Mouse (Mus musculus) CD4-positive, CD25-positive, alpha-beta regulatory T cell, adult 2 months (primary cell): ENCODE measurements at regions not wholly inside any gene's neighbourhood (a gene's known extent, or its start where the extent isn't known, plus 50 kb on each side); places are given as distances from the start of the nearest gene placed in this dataset.

ENCODE experiments used
- DNase-seq: peaks from one replicate; pipeline ENCODE4 v3.0.0-alpha.2; 2012; ENCODE audit warnings: low read depth, low spot score

DNA sequence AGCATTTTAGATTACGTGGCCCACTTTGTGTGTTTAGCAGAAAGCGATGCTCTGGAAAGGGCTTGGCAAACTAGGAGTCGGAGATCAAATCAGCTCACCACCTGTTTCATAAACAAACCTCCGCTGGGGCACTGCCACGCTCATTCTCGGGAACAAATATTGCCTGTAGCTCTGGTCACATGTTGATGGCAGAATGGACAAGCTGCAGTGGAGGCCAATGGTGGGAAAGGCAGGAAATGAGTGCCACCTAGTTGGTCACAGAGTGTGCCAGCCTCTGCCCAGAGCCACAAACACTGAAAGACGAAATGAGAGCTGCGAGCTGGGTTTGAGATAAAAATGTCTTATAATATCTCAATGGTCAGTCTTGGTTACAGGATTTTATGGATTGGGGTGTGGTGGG, 259.2 kb upstream of the Csf3r start:
- DNase-seq = no peak

DNA sequence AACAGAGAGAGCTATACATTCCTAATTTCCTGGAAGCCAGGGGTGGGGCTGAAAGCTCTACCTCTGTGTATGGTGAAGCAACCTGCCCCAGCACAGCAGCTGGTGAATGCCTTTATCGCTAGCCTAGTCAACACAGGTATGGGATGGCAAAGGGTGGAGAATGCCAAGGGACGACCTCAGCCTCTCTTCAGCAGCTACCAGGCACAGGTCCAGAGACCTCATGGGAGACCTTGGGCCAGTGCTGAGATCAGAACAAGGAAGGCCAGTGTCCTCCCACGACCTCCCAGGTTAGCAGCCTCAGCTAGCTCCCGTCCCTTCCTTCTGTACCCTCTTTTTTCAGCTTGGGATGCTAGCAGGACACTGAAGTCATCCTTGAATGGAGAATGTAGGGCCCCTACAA, 247.2 kb upstream of the Csf3r start:
- no peak for DNase-seq

DNA sequence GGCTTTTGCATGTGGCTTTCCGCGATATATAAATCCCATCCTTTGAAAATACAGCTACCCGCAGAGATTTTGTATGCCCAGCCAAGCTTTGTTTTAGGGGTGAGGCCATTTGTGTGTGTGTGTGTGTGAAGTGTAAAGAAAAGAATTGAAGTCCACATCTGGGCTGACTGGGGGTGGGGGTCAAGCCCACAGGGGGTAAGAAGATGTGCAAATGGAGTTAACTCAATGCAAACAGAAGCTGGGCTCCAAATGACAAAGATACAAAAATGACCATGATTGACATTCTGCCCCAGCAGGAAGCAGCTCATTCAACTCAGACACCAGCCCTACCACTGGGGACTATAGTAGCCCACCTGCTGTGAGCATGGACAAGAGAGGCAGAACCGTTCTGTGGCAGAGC, 244.2 kb upstream of the Csf3r start:
- no peak for DNase-seq

DNA sequence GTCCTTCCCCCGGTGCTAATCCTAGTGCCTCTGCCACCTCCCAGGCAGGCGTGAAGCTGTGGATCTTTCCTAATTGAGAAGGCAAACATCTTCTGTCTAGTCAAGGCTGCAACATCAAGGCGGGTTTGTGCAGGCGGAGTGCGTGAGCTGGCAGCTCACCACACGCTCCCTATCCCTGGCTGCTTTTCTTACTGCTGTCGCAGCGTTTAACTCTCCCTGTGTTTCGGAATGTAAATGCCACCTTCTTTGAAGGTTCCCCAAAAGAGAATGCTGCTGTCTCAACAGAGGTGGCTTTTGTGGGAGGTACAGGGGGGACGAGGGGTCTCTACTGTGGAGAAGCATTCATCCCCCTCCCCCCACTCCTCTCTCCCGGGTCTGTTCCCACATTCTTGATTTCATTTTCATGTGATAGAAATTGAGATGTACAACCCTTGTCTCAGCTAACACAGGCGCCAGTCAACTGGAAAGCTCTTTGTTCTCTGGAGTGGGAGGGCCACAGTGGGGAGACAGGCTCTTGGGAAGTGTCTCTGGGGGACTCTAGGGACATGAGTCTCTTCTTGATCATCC, 243.3 kb upstream of the Csf3r start:
- DNase-seq = no peak

DNA sequence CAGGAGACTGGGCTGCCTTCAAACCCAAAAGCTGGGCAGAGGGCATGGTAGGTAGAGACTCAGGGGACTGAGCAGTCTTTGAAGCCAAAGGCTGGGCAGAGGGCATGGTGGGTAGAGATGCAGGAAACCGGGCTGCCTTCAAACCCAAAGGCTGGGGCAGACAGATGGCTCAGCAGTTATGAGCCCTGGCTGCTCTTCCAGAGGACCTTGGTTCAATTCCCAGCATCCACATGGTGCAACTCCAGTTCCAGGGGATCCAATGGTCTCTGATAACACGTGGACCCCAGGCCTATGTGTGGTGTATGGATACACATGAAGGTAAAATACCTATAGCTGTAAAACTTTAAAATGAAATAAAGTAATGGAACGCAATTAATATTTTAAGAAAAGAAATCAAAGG, 242.0 kb upstream of the Csf3r start:
- DNase-seq = no peak

DNA sequence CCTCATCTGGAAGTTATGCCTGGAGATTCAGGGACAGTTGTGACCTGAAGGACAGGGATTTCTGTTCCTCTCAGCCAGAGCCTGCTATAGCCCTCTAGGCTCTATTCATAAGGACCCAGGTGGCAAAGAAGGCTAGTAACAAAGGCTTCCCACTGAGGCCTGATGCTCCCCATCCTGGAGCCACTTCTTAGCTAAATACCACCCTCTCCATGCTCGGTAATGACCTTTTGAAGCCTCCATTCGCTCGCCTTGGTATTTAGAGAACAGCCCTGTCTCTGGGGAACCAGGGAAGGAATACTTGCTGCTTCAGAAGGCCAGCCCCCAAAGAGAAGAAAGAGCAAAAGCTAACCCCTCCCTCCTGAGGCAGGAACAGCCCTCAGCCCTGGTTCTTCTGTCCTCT, 238.3 kb upstream of the Csf3r start:
- DNase-seq = no peak

DNA sequence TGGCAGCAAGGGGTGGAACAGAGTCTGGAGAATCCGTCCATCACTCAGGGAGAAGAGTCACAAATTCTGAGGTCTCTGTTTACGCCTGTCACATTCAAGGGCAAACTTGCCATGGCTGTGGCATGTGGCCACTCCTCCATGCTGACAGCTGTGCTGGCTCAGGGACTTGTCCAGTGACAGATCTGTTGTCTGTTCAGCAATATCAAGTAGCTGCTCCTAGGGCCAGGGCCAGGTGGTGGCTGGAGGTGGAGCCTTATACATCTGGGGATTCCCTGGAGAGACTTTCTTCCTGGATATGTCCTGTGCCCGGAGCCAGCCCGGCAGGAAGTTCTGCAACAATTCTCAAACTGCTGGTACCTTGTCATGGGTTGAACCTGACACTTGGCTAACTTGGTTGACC, 229.7 kb upstream of the Csf3r start:
- no peak for DNase-seq

DNA sequence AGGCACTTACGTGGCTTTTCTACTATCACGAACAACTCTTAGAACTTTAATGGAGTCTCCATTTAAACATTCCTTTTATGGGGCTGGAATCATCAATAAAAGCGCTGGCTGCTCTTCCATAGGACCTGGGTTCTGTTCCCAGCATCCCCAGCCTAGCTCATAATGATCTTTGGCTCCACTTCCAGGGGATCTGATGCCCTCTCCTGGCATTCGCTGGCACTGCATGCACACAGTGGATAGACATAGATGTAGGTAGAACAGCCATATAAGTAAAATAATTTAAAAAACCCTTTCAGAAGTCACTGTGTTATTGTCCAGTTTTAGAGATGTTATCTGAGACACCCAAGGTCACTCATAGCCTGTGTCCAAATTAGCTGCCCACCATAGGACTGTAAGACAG, 216.4 kb upstream of the Csf3r start:
- DNase-seq = no peak

DNA sequence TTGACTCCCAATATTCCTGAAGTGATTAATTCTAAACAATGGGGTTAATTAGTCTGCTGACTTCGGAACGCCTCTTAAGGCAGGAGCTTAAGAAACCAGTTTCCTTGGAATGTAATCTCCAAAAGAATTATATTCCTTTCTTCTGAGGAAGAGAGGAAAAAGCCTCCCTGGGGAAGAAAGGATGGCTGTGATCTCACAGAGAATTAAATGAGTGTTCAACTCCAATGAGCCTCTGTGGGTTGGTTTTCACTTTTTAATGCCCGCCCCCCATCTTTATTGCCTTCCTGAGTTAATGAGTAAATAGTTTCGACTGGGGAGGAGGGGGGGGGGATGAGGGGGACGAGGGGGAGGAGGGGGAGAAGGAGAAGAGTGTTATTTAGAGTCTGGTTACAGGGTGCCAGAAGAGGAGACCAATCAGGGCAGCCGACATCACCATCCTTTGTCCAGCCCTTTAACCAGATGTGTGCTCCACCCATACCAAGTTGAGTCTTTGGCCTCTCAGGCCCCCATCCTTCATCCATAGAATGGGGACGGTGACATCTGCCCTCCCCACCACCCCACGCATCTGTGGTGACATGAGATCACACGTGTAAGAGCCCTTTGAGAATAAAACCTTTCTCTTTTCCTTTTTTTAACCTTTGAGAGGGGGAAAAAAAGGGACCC, 214.8 kb upstream of the Csf3r start:
- DNase-seq = no peak

DNA sequence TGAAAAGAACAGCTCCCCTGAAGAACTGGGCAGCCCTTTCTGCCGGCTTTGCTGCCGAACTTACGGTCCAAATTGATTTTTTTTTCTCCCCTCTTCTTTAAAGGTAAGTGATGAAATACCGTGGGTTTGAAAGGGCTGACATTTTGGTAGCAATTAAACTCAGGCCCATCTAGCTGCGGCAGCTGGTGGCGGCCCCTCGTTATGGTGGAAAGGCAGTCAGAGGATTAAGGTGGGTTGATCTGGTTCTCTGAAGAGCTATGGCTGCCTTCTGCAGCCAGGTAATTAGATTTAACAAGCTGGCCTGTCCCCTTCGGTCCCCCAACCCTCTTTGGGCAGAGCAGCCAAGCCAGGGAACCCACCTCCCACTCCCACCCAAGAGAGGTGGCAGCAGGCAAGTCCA, 214.1 kb upstream of the Csf3r start:
- no peak for DNase-seq

DNA sequence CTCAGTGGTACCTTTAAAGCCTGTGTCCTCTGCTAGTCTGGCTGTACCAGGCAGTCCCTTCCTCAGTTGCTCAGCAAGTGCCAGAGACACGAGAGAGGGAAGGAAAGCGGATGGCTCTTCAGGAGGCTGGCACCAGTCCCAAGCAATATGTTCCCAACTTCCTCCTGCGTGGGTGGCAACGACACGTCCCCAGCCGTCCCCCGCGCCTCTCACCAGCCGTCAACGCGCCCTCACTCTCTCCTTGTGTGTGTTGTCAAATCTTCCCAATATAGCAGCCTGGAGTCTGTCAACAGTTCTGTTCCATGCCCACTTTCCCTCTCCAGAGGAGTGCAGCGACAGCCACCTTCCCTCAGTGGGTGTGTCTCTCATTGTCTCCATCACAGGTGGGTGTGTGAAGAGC, 210.0 kb upstream of the Csf3r start:
- DNase-seq = no peak

DNA sequence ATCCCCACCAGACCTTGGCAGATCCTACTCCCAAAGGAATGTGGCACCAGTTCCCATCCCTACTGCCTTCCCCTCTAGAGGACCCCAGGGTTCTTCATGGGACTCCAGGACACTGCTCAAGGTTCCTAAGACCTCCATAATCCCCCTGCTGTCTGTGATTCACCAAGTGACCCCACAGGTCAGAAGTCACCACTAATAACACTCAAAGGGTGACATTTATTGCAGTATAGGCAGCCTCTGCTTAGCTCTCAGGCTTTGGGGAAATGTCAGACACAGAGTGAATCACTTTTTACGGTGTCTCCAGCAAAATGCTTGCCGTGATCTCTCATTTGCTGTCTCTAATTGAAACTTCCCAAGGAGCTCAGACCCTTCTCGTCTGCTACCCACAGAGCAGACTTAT, 209.1 kb upstream of the Csf3r start:
- DNase-seq = no peak

DNA sequence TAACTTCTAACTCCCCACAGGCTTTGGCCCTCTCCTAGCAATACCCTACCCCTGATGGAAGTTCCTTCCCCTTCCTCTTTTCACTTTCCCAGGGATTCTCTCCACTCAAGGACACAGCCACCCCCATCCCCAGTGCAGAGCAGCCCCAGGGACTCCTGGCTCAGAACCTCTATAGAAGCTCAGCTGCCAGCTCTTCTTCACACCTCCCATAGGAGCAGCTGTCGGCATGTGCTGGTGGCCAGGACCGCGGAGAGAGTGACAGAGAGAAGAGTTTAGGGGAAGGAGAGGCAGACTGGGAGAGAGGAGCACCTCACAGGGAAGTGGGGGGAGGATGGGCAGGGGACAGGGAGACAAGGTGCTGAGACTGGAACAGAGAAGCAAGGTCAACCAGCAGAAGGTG, 199.8 kb upstream of the Csf3r start:
- no peak for DNase-seq

DNA sequence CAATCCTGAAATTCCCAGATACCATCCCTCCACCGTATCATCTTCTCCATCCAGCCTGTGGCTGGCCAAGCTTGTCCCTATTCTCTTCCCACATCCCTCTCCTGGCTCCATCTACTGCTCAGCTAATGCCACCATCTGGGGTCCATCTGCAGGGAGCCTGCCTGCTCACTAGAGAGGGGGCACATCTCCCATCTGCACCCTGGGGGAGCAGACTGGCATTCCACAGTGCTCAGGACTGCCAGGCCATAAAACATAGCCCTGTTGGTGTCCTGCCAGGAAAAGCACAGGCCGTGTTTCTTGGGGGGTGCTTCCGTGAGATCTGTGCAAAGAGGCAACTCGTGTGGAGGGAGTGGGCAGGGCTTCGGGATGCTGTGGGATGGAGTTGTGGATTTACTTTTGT, 197.9 kb upstream of the Csf3r start:
- no peak for DNase-seq

DNA sequence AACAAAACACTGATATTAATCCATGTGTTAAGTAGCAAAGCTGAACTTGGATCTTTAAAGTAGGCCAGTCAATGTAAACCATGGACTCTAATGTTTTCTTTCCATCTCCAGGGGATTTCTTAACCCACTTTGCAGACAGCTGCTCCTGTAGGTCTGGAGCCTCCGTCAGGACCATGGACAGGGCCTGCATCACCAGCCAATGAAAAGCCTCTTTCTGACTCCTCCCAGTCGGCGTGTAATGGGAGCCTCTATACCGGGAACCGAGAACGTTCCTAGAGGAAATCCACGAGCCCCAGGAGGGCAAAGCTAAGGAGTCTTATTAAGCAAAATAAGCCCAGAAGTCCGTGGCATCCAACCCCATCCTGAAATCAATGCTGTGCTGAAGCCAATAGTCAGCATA, 189.1 kb upstream of the Csf3r start:
- no peak for DNase-seq

DNA sequence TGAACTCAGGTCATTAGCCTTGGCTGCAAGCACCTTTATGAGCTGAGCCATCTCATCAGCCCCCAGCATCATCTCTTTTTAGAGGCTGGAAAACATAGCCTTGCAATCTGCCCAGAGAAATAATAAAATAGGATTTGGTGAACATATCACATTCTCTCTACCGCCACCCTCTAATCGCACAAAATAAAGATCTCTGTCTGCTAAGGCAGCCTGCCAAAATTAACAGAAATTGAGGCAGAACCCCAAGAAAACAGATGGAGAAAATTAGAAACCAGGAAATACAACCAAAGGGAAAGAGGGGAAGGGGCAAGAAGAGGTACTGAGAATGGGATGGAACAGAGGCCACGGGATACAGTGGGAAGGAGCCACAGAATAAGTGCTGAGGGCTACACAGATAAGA, 176.8 kb upstream of the Csf3r start:
- DNase-seq = no peak

DNA sequence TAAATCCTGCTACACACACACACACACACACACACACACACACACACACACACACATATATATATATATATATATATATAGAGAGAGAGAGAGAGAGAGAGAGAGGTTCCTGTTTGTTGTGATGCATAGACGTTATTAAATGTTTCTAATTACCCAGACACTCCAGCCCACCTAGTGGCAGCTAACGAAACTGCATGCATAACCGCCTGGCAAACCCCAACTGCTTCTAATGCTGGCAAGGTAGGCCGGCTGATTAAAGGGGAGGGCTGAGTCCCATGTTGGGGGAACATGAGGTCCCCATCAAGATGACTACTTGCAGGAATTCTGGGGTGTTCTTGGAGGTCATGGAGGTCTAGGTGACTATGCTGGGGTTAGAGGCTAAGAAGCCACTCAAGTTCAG, 174.1 kb upstream of the Csf3r start:
- DNase-seq = peak; percentile 40

DNA sequence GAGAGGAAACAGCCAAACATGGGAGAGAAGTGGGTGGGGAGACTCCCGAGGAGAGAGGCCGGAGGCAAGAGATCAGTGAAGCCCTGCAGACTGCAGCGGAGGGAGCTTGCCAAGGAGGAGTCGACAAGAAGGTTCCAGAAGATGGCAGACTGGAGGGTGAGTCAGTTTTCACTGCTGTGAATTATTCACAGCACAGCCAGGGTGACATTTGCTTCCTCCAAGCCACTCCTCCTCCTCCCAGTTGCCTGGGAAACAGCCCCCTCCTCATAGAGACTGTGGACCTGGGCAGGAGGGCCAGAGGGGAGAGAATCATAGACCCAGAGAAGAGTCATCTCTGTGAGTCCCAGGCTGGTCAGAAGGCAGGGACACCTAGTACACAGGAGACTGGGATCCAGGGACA, 171.8 kb upstream of the Csf3r start:
- no peak for DNase-seq

DNA sequence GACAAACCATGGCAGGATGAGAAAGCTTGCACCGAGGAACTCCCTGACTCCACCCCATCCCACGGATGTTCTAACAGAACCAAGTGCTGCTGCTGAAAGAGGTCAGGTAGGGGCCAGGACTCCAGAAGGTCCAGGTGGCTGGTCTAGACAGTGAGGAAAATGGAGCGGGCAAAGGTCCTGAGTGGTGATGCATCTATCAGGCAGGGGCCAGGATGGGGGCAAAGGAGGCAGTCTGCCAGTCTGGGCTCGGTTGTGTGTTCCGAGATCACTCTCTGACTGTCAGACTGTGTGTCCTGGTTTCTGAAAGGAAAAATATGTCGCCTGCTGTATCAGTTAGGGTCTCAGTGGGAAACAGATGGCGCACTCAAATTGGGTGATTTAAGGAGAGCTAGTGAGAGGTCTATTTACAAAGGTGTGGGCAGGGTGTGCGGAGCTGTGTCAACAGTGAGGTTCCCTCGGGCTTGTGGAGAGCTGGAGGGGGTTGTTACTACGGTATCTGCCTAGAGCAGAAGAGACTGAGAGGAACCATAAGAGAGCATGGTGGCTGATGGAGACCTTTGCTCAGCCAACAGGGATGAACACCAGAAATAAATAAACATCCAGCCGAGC, 168.3 kb upstream of the Csf3r start:
- no peak for DNase-seq

DNA sequence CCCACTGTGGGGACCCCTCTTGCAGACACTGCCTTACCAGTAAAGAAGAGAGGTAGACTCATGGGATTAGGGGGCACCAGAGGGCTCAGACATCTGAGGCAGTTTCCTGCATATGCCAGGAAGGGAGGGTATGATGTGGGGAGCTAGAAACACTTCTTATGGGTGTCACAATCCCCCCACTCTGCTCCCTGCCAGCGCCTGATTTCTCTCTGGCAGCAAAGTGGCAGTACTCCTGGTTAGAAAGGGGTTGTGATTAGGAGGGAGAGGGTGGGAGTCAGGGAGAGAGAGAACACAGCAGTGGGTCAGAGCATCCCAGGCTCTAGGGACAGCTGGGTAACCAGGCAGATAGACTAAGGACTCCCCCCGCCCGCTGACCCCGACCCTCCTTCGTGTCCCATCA, 167.6 kb upstream of the Csf3r start:
- no peak for DNase-seq

DNA sequence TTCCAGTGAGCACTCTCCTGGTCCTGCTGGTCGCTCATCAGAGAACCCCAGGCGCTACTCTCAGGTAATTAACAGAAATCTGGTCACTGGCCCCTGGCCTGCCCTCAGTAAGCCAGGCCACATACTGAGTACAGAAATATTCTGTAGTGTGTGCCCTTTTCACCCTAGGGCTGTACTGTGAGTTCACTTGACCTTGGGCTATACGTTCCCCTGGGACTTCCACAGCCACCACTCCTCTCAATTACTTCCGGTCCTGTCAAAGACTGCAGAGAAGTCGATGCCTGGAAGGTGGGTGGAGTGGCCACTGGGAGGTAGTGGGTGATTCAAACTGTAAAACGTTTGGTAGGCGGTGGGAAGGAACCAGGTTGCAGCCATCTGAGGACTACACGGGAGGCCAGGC, 159.3 kb upstream of the Csf3r start:
- DNase-seq = no peak

DNA sequence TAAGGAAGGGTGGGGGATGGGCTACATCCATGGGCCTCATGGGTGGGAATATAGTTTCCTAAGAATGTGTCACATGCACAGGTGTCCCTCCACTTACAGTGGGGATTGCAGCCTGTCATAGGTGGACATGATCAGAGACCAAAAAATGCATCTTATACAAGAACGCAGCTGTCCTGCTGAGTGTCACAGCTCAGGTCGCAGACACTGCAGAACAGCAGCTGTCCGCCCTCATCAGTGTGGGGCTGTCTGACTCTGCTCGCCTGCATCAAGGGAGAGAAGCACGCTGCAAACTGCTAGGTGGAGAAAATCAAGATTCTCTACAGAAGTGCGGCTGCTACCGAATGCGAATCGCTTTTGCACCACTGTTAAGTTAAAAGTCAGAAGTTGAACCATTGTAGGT, 158.6 kb upstream of the Csf3r start:
- no peak for DNase-seq

DNA sequence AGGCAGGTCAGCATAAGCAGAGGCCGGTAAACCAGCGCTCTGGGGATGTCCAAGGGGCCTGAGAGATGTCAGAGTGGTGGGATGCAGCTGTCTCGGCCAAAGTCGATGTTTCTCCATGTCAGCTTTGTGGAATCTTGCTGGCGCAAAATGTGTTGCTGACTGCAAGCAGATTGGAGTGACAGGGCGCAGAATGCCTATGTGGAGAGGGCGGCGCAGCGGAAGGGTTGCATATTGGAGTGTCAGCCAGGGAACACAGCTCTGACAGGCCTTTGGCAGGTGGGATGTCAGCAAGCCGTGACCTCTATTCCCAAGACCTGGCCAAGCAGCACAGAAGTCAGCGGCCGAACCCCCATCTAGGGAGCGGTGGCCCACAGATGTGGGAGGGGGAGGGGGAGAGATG, 153.1 kb upstream of the Csf3r start:
- no peak for DNase-seq

DNA sequence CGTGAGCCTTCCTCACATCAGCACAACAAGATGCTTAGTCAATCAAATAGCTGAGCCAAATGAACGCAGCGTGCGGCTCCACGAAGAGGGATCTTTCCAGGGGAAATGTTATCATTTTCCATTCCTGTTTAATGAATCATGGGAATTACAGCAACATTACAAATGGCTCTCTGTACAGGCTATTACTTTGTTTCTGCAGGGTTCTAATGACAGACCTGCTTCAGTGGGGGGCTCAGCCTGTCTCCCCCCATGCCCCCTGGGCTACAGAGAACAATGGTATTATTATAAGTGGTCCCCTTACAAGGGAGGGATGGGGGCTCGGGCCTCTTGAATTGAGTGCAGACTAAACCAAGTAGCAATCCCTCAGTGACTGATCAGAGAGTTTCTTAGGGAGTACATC, 144.3 kb upstream of the Csf3r start:
- no peak for DNase-seq
